8 mouse cellular contexts compared by ENCODE assay signal in the genomic region with DNA sequence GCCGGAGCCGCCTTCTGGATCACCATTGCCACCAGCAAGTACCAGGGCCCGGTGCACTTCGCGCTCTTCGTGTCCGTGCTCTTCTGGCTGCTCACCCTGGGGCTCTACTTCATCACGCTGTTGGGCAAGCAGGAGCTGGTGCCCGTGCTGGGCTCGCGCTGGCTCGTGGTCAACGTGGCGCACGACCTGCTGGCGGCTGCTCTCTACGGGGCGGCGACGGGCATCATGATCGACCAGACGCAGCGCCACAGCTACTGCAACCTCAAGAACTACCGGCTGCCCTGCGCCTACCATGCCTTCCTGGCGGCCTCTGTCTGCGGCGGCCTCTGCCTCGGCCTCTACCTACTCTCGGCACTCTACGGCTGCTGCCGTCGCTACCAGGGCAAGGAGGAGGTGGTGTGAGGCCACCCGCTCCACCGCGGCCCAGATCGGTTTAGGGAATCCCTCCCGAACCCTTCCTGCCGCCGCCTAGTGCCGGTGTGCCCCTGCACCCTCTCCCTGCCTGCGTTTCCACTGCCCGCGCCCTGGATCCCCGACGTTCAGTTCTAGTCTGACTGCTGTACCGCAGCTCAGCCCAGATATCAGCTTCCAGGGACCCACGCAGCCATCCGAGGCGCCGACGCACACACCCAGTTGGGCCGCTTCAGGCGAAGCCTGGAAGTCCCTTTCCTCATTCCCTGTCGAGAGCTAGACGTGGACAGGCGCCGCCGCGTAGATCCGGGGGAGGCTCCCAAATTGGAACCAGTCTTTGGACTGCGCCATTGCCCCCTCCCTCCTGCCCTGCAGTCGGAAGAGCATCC. TPM values are rescaled to one million over a fixed set of nuclear protein-coding genes. Genes with fewer than 3 reads are reported as not detected.
DNase-seq lines count a peak whose midpoint lies in the region; ATAC-seq and TF ChIP-seq lines count a peak whose summit lies in the region.

No protein-coding gene starts in this region.

- peak overlapping the region; percentile 87 for H3ac ChIP-seq in C2C12 (ENCODE audit: control insufficient read depth, insufficient read length, low read depth)

- peak overlapping the region; percentile 77 for H3K9ac ChIP-seq in embryonic facial prominence, embryonic 11.5 days (replicated peaks; ENCODE audit: low read length)
- H3K9ac ChIP-seq in heart, embryonic 11.5 days (ENCODE audit: low read depth, low read length) = peak overlapping the region; percentile 92
- H3K9ac ChIP-seq in kidney, embryonic 14.5 days (ENCODE audit: low read depth, low read length) = peak overlapping the region; percentile 77
- H3K9ac ChIP-seq in lung, embryonic 14.5 days = peak overlapping the region; percentile 89
- peak overlapping the region; percentile 69 for H3K9ac ChIP-seq in neural tube, embryonic 14.5 days (replicated peaks; ENCODE audit: low read depth, low read length)

- no peaks in the 10 kb centered on the region for H3K27me3 ChIP-seq in C2C12 (ENCODE audit: control insufficient read depth, insufficient read depth, insufficient read length)
- no peaks in the 10 kb centered on the region; the same call in 1 of the 2 replicates for H3K27me3 ChIP-seq in embryonic facial prominence, embryonic 11.5 days (ENCODE audit: control insufficient read depth, insufficient read depth, low read length)
- no peaks in the 10 kb centered on the region for H3K27me3 ChIP-seq in heart, embryonic 11.5 days (ENCODE audit: control insufficient read depth, insufficient read depth, low read length)
- no peaks in the 10 kb centered on the region; the same call in 1 of the 2 replicates for H3K27me3 ChIP-seq in kidney, embryonic 14.5 days (ENCODE audit: control insufficient read depth, insufficient read depth, low read length)
- H3K27me3 ChIP-seq in lung, embryonic 14.5 days (ENCODE audit: insufficient read depth, low read length) = no peaks in the 10 kb centered on the region
- peaks cover 9% of the 10 kb centered on the region; the same call in 1 of the 2 replicates for H3K27me3 ChIP-seq in neural tube, embryonic 14.5 days (ENCODE audit: control insufficient read depth, insufficient read depth, low read length)

- no peaks in the 10 kb centered on the region for H3K4me1 ChIP-seq in embryonic facial prominence, embryonic 11.5 days (ENCODE audit: control insufficient read depth, insufficient read depth, low read length)
- H3K4me1 ChIP-seq in heart, embryonic 11.5 days (ENCODE audit: control insufficient read depth, insufficient read depth, low read length) = peaks cover 30% of the 10 kb centered on the region
- H3K4me1 ChIP-seq in kidney, embryonic 14.5 days (ENCODE audit: control insufficient read depth, insufficient read depth, low read length) = peaks cover 20% of the 10 kb centered on the region
- H3K4me1 ChIP-seq in lung, embryonic 14.5 days (ENCODE audit: insufficient read depth) = peaks cover 19% of the 10 kb centered on the region
- H3K4me1 ChIP-seq in neural tube, embryonic 14.5 days (ENCODE audit: control insufficient read depth, insufficient read depth, low read length) = no peaks in the 10 kb centered on the region

- ATAC-seq in embryonic facial prominence, embryonic 11.5 days (replicated peaks; ENCODE audit: insufficient number of reproducible peaks, low FRiP score, low TSS enrichment, low read depth) = 0 out of 2 replicates have a peak, but pooled peaks have one; percentile 14
- ATAC-seq in heart, embryonic 11.5 days (replicated peaks; ENCODE audit: insufficient number of reproducible peaks, low FRiP score, low TSS enrichment) = peak; percentile 23; the same call in 1 of the 2 replicates
- ATAC-seq in kidney, embryonic 14.5 days (ENCODE audit: low FRiP score, low TSS enrichment) = peak; percentile 48
- peak; percentile 23 for ATAC-seq in lung, embryonic 14.5 days (ENCODE audit: insufficient read depth)
- peak; percentile 25 for ATAC-seq in neural tube, embryonic 14.5 days (ENCODE audit: low read depth)

- H3K79me3 ChIP-seq in C2C12 (ENCODE audit: low read depth) = peaks cover 22% of the 10 kb centered on the region

- H3K9me3 ChIP-seq in embryonic facial prominence, embryonic 11.5 days (replicated peaks; ENCODE audit: control insufficient read depth, low read length) = no peaks in the 10 kb centered on the region
- no peaks in the 10 kb centered on the region for H3K9me3 ChIP-seq in heart, embryonic 11.5 days (replicated peaks; ENCODE audit: control insufficient read depth, low read length)
- H3K9me3 ChIP-seq in kidney, embryonic 14.5 days (ENCODE audit: control insufficient read depth, low read length) = no peaks in the 10 kb centered on the region
- no peaks in the 10 kb centered on the region for H3K9me3 ChIP-seq in lung, embryonic 14.5 days (ENCODE audit: low read depth, low read length)
- no peaks in the 10 kb centered on the region for H3K9me3 ChIP-seq in neural tube, embryonic 14.5 days (ENCODE audit: control insufficient read depth, low read length)

- H3K4me2 ChIP-seq in embryonic facial prominence, embryonic 11.5 days (ENCODE audit: low read depth, low read length) = peak overlapping the region; percentile 74
- H3K4me2 ChIP-seq in heart, embryonic 11.5 days = peak overlapping the region; percentile 96
- peak overlapping the region; percentile 74 for H3K4me2 ChIP-seq in kidney, embryonic 14.5 days (replicated peaks; ENCODE audit: low read depth, low read length)
- peak overlapping the region; percentile 90 for H3K4me2 ChIP-seq in lung, embryonic 14.5 days
- peak overlapping the region; percentile 71 for H3K4me2 ChIP-seq in neural tube, embryonic 14.5 days (ENCODE audit: low read depth, low read length)

- H3K4me3 ChIP-seq in C2C12 (ENCODE audit: insufficient read depth, poor library complexity, severe bottlenecking) = peak overlapping the region; percentile 65
- peak overlapping the region; percentile 64 for H3K4me3 ChIP-seq in embryonic facial prominence, embryonic 11.5 days (ENCODE audit: low read depth, low read length)
- H3K4me3 ChIP-seq in heart, embryonic 11.5 days (ENCODE audit: low read depth, low read length) = peak overlapping the region; percentile 73
- H3K4me3 ChIP-seq in kidney, embryonic 14.5 days (ENCODE audit: low read length) = peak overlapping the region; percentile 71
- H3K4me3 ChIP-seq in lung, embryonic 14.5 days (ENCODE audit: low read depth, low read length) = peak overlapping the region; percentile 74
- peak overlapping the region; percentile 53 for H3K4me3 ChIP-seq in neural tube, embryonic 14.5 days (ENCODE audit: low read depth, low read length)

- no peak for TF ChIP-seq CTCF in C2C12 (IDR thresholded peaks at IDR 0.05; ENCODE audit: control insufficient read depth, insufficient read depth, insufficient read length)
- no peak for TF ChIP-seq CTCF in lung, embryonic 14.5 days (IDR thresholded peaks at IDR 0.05; ENCODE audit: low read depth)

- peaks cover 26% of the 10 kb centered on the region for H3K36me3 ChIP-seq in C2C12 (ENCODE audit: control insufficient read depth, insufficient read depth)
- H3K36me3 ChIP-seq in embryonic facial prominence, embryonic 11.5 days (replicated peaks; ENCODE audit: control insufficient read depth, insufficient read depth, low read depth, low read length) = no peaks in the 10 kb centered on the region
- H3K36me3 ChIP-seq in heart, embryonic 11.5 days (ENCODE audit: control insufficient read depth, insufficient read depth, low read length) = no peaks in the 10 kb centered on the region
- H3K36me3 ChIP-seq in kidney, embryonic 14.5 days (ENCODE audit: control insufficient read depth, insufficient read depth, low read length) = peaks cover 7% of the 10 kb centered on the region; the same call in 1 of the 2 replicates
- peaks cover 9% of the 10 kb centered on the region for H3K36me3 ChIP-seq in lung, embryonic 14.5 days (ENCODE audit: insufficient read depth)
- no peaks in the 10 kb centered on the region for H3K36me3 ChIP-seq in neural tube, embryonic 14.5 days (ENCODE audit: control insufficient read depth, insufficient read depth, low read length)

- WGBS in embryonic facial prominence, embryonic 11.5 days = under 1% methylated on average over 63 of the region's 63 CpGs
- WGBS in heart, embryonic 11.5 days (ENCODE audit: insufficient replicate concordance) = under 1% methylated on average over 63 of the region's 63 CpGs
- under 1% methylated on average over 63 of the region's 63 CpGs for WGBS in kidney, embryonic 14.5 days
- WGBS in lung, embryonic 14.5 days = under 1% methylated on average over 63 of the region's 63 CpGs
- WGBS in neural tube, embryonic 14.5 days = under 1% methylated on average over 63 of the region's 63 CpGs

- peak; percentile 88 for DNase-seq in adrenal gland, adult 2 months
- peak; percentile 72 for DNase-seq in embryonic facial prominence, embryonic 11.5 days (ENCODE audit: low spot score)
- DNase-seq in lung, embryonic 14.5 days = peak; percentile 62
- DNase-seq in thymus, postnatal 25 days = peak; percentile 51

- H3K79me2 ChIP-seq in C2C12 (ENCODE audit: control insufficient read depth, insufficient read depth) = peaks cover 37% of the 10 kb centered on the region

- peak overlapping the region; percentile 52 for H3K27ac ChIP-seq in embryonic facial prominence, embryonic 11.5 days (replicated peaks; ENCODE audit: low read depth, low read length)
- peak overlapping the region; percentile 84 for H3K27ac ChIP-seq in heart, embryonic 11.5 days (ENCODE audit: low read depth, low read length)
- H3K27ac ChIP-seq in kidney, embryonic 14.5 days (ENCODE audit: low read depth, low read length) = peak overlapping the region; percentile 90
- H3K27ac ChIP-seq in lung, embryonic 14.5 days (ENCODE audit: low read depth) = peak overlapping the region; percentile 94
- H3K27ac ChIP-seq in neural tube, embryonic 14.5 days (ENCODE audit: low read depth, low read length) = peak overlapping the region; percentile 60

RNA-seq across cellular contexts. Expression of gene Marveld1, which starts 0.8 kb away (rescaled TPM):
- 33.0 TPM for polyA plus RNA-seq in C2C12 (2012; fragmentation: generic; extraction: Trizol)
- total RNA-seq in adrenal gland, adult 2 months (2021) = 10 to 100 TPM; 30.0 to 56.7 TPM
- 76.2 and 87.1 TPM in 2 replicates for polyA plus RNA-seq in adrenal gland, adult 2 months (2012; rRNA removed)
- polyA plus RNA-seq in embryonic facial prominence, embryonic 11.5 days (2014; fragmentation: Nextera tagmentation; extraction: Ambion mirVana) = 10.9 and 16.6 TPM in 2 replicates
- polyA plus RNA-seq in heart, embryonic 11.5 days (2014; fragmentation: Nextera tagmentation; extraction: Ambion mirVana) = 13.9 and 14.4 TPM in 2 replicates
- 9.6 and 14.2 TPM in 2 replicates for polyA plus RNA-seq in kidney, embryonic 14.5 days (2014; fragmentation: Nextera tagmentation; extraction: Ambion mirVana)
- 18.6 and 25.4 TPM in 2 replicates for polyA plus RNA-seq in lung, embryonic 14.5 days (2014; fragmentation: Nextera tagmentation; extraction: Ambion mirVana)
- polyA plus RNA-seq in neural tube, embryonic 14.5 days (2014; fragmentation: Nextera tagmentation; extraction: Ambion mirVana) = 2.1 and 3.2 TPM in 2 replicates

RNA-seq across cellular contexts. Expression of gene Zfyve27, which starts 15.8 kb away (rescaled TPM):
- 11.3 TPM for polyA plus RNA-seq in C2C12 (2012; fragmentation: generic; extraction: Trizol)
- total RNA-seq in adrenal gland, adult 2 months (2021) = 10 to 100 TPM; 43.6 to 47.9 TPM
- polyA plus RNA-seq in adrenal gland, adult 2 months (2012; rRNA removed) = 37.6 and 49.2 TPM in 2 replicates
- 10.2 and 14.0 TPM in 2 replicates for polyA plus RNA-seq in embryonic facial prominence, embryonic 11.5 days (2014; fragmentation: Nextera tagmentation; extraction: Ambion mirVana)
- polyA plus RNA-seq in heart, embryonic 11.5 days (2014; fragmentation: Nextera tagmentation; extraction: Ambion mirVana) = 11.6 and 13.5 TPM in 2 replicates
- 12.7 and 17.8 TPM in 2 replicates for polyA plus RNA-seq in kidney, embryonic 14.5 days (2014; fragmentation: Nextera tagmentation; extraction: Ambion mirVana)
- 15.2 and 16.8 TPM in 2 replicates for polyA plus RNA-seq in lung, embryonic 14.5 days (2014; fragmentation: Nextera tagmentation; extraction: Ambion mirVana)
- polyA plus RNA-seq in neural tube, embryonic 14.5 days (2014; fragmentation: Nextera tagmentation; extraction: Ambion mirVana) = 34.2 and 37.2 TPM in 2 replicates

RNA-seq across cellular contexts. Expression of gene Avpi1, which starts 19.1 kb away (rescaled TPM):
- polyA plus RNA-seq in C2C12 (2012; fragmentation: generic; extraction: Trizol) = 92.7 TPM
- total RNA-seq in adrenal gland, adult 2 months (2021) = 100 to 1,000 TPM in 1 of 2 experiments, 10 to 100 TPM in 1; 78.6 to 101 TPM
- 82.3 and 112 TPM in 2 replicates for polyA plus RNA-seq in adrenal gland, adult 2 months (2012; rRNA removed)
- polyA plus RNA-seq in embryonic facial prominence, embryonic 11.5 days (2014; fragmentation: Nextera tagmentation; extraction: Ambion mirVana) = 22.1 and 22.9 TPM in 2 replicates
- polyA plus RNA-seq in heart, embryonic 11.5 days (2014; fragmentation: Nextera tagmentation; extraction: Ambion mirVana) = 29.5 and 31.1 TPM in 2 replicates
- 21.2 and 22.9 TPM in 2 replicates for polyA plus RNA-seq in kidney, embryonic 14.5 days (2014; fragmentation: Nextera tagmentation; extraction: Ambion mirVana)
- 44.3 and 51.6 TPM in 2 replicates for polyA plus RNA-seq in lung, embryonic 14.5 days (2014; fragmentation: Nextera tagmentation; extraction: Ambion mirVana)
- 9.4 and 10.8 TPM in 2 replicates for polyA plus RNA-seq in neural tube, embryonic 14.5 days (2014; fragmentation: Nextera tagmentation; extraction: Ambion mirVana)

RNA-seq across cellular contexts. Expression of gene Sfrp5, which starts 54.1 kb away (rescaled TPM):
- polyA plus RNA-seq in C2C12 (2012; fragmentation: generic; extraction: Trizol) = not detected
- total RNA-seq in adrenal gland, adult 2 months (2021) = 1 to 10 TPM; 2.7 to 3.9 TPM
- 11.5 and 22.6 TPM in 2 replicates for polyA plus RNA-seq in adrenal gland, adult 2 months (2012; rRNA removed)
- polyA plus RNA-seq in embryonic facial prominence, embryonic 11.5 days (2014; fragmentation: Nextera tagmentation; extraction: Ambion mirVana) = 0.64 and 1.2 TPM in 2 replicates
- polyA plus RNA-seq in heart, embryonic 11.5 days (2014; fragmentation: Nextera tagmentation; extraction: Ambion mirVana) = 5.7 and 6.1 TPM in 2 replicates
- 0.53 and 0.91 TPM in 2 replicates for polyA plus RNA-seq in kidney, embryonic 14.5 days (2014; fragmentation: Nextera tagmentation; extraction: Ambion mirVana)
- 0.28 and 1.0 TPM in 2 replicates for polyA plus RNA-seq in lung, embryonic 14.5 days (2014; fragmentation: Nextera tagmentation; extraction: Ambion mirVana)
- polyA plus RNA-seq in neural tube, embryonic 14.5 days (2014; fragmentation: Nextera tagmentation; extraction: Ambion mirVana) = 0.21 and 13.5 TPM in 2 replicates

RNA-seq across cellular contexts. Expression of gene Pi4k2a, which starts 57.7 kb away (rescaled TPM):
- polyA plus RNA-seq in C2C12 (2012; fragmentation: generic; extraction: Trizol) = 18.7 TPM
- 10 to 100 TPM; 62.3 to 69.9 TPM for total RNA-seq in adrenal gland, adult 2 months (2021)
- polyA plus RNA-seq in adrenal gland, adult 2 months (2012; rRNA removed) = 43.7 and 44.5 TPM in 2 replicates
- 22.4 and 24.3 TPM in 2 replicates for polyA plus RNA-seq in embryonic facial prominence, embryonic 11.5 days (2014; fragmentation: Nextera tagmentation; extraction: Ambion mirVana)
- polyA plus RNA-seq in heart, embryonic 11.5 days (2014; fragmentation: Nextera tagmentation; extraction: Ambion mirVana) = 14.6 and 16.3 TPM in 2 replicates
- polyA plus RNA-seq in kidney, embryonic 14.5 days (2014; fragmentation: Nextera tagmentation; extraction: Ambion mirVana) = 26.0 and 37.8 TPM in 2 replicates
- polyA plus RNA-seq in lung, embryonic 14.5 days (2014; fragmentation: Nextera tagmentation; extraction: Ambion mirVana) = 32.8 and 34.3 TPM in 2 replicates
- polyA plus RNA-seq in neural tube, embryonic 14.5 days (2014; fragmentation: Nextera tagmentation; extraction: Ambion mirVana) = 35.3 and 40.7 TPM in 2 replicates

Comparison
In these comparisons a context has a peak if more than half of its experiments do, and no peak if none do; other contexts are left out.
1. Peak in every context shown above with its lines: DNase-seq, ATAC-seq, H3K4me3 ChIP-seq and H3K27ac ChIP-seq.